Mouse (Mus musculus) frontal cortex, postnatal 14 days (tissue): ENCODE data around the gene Ulk4.

Experiments used
- DNase-seq, 2 experiments: peaks; one replicate each; pipeline ENCODE4 v3.0.0; 2022; ENCODE audit warnings: low spot score in 2 of 2

Ulk4 gene

GRCm38 (mm10) chr9:121192601-121193370, 84.2 kb downstream of the Ulk4 start:
- no peak for DNase-seq

- DNase-seq, result no peak
Observed at GRCm38 (mm10) chr9:121187811-121188210, 89.2 kb downstream of the Ulk4 start.

- no peak for DNase-seq
Observed at GRCm38 (mm10) chr9:121185796-121186195, 91.2 kb downstream of the Ulk4 start.

- no peak for DNase-seq
Observed at GRCm38 (mm10) chr9:121176350-121176749, 100.6 kb downstream of the Ulk4 start.

- DNase-seq, result no peak
Observed at GRCm38 (mm10) chr9:121175201-121175600, 101.8 kb downstream of the Ulk4 start.

GRCm38 (mm10) chr9:121172123-121172522, 104.9 kb downstream of the Ulk4 start:
- DNase-seq, result no peak

- no peak for DNase-seq
Observed at GRCm38 (mm10) chr9:121171609-121172008, 105.4 kb downstream of the Ulk4 start.

- no peak for DNase-seq
Observed at GRCm38 (mm10) chr9:121164607-121165006, 112.4 kb downstream of the Ulk4 start.

GRCm38 (mm10) chr9:121162789-121163188, 114.2 kb downstream of the Ulk4 start:
- DNase-seq, result no peak

- no peak for DNase-seq
Observed at GRCm38 (mm10) chr9:121161818-121162565, 115.0 kb downstream of the Ulk4 start.

- DNase-seq, result no peak
Observed at GRCm38 (mm10) chr9:121156253-121156831, 120.7 kb downstream of the Ulk4 start.

GRCm38 (mm10) chr9:121153276-121153675, 123.7 kb downstream of the Ulk4 start:
- no peak for DNase-seq

- no peak for DNase-seq
Observed at GRCm38 (mm10) chr9:121148602-121149001, 128.4 kb downstream of the Ulk4 start.

GRCm38 (mm10) chr9:121143208-121143607, 133.8 kb downstream of the Ulk4 start:
- DNase-seq, result no peak

GRCm38 (mm10) chr9:121132549-121132948, 144.4 kb downstream of the Ulk4 start:
- DNase-seq, result no peak

- DNase-seq, result no peak
Observed at GRCm38 (mm10) chr9:121129533-121129932, 147.5 kb downstream of the Ulk4 start.

- DNase-seq, result no peak
Observed at GRCm38 (mm10) chr9:121128934-121129333, 148.1 kb downstream of the Ulk4 start.

GRCm38 (mm10) chr9:121127025-121127424, 150.0 kb downstream of the Ulk4 start:
- DNase-seq, result no peak

GRCm38 (mm10) chr9:121124705-121125104, 152.3 kb downstream of the Ulk4 start:
- no peak for DNase-seq

- DNase-seq, result no peak
Observed at GRCm38 (mm10) chr9:121122039-121122438, 155.0 kb downstream of the Ulk4 start.

- DNase-seq, result no peak
Observed at GRCm38 (mm10) chr9:121117936-121118335, 159.1 kb downstream of the Ulk4 start.

GRCm38 (mm10) chr9:121112131-121112530, 164.9 kb downstream of the Ulk4 start:
- no peak for DNase-seq

- DNase-seq, result peak in 1 of 2 experiments; percentile 64
Observed at GRCm38 (mm10) chr9:121108110-121108509, 168.9 kb downstream of the Ulk4 start.
